Mouse (Mus musculus): ENCODE data around the gene Fastkd5. TPM values are rescaled to one million over a fixed set of nuclear protein-coding genes. Genes with fewer than 3 reads are reported as not detected.
"Not testable (repeated sequence)": the region's sequence is repeated elsewhere in the genome, so short reads cannot be mapped to it uniquely, and the experiment has no call there.

Fastkd5 gene
- 10 to 100 TPM in 3 of 4 experiments, 1 to 10 TPM in 1; 8.5 to 13.6 (median 11.8) TPM for total RNA-seq (2022)

- peak; percentile 85 for DNase-seq
These were observed at the start of gene Fastkd5, which contains the start of gene Ubox5 for GRCm38 (mm10) chr2:130629839-130630203. TSS of gene Fastkd5 (minus strand) at chr2:130630027. TSS of gene Ubox5 (minus strand) at chr2:130630038.

- DNase-seq, result no peak
These were observed 49.3 kb upstream of the Fastkd5 start for GRCm38 (mm10) chr2:130679154-130679553.

- DNase-seq, result peak; percentile 31
These were observed 47.4 kb upstream of the Fastkd5 start for GRCm38 (mm10) chr2:130677211-130677610.

GRCm38 (mm10) chr2:130667559-130667958 lies 37.7 kb upstream of the Fastkd5 start, which contains the start of gene Itpa:
TSS of gene Itpa (plus strand) at chr2:130667610.
- peak; percentile 84 for DNase-seq

- peak; percentile 89 for DNase-seq
These were observed 34.4 kb upstream of the Fastkd5 start, which contains the start of gene Ddrgk1 for GRCm38 (mm10) chr2:130664102-130664701. TSS of gene Ddrgk1 (minus strand) at chr2:130664659.

GRCm38 (mm10) chr2:130663342-130663741 lies 33.5 kb upstream of the Fastkd5 start:
- DNase-seq, result no peak

- no peak for DNase-seq
These were observed 28.7 kb upstream of the Fastkd5 start for GRCm38 (mm10) chr2:130658530-130658929.

GRCm38 (mm10) chr2:130657541-130657940 lies 27.7 kb upstream of the Fastkd5 start:
- DNase-seq, result no peak

- no peak for DNase-seq
These were observed 26.7 kb upstream of the Fastkd5 start for GRCm38 (mm10) chr2:130656536-130656935.

- DNase-seq, result no peak
These were observed 26.0 kb upstream of the Fastkd5 start for GRCm38 (mm10) chr2:130655660-130656339.

GRCm38 (mm10) chr2:130653760-130654159 lies 23.9 kb upstream of the Fastkd5 start:
- DNase-seq, result no peak

- DNase-seq, result no peak
These were observed 23.5 kb upstream of the Fastkd5 start for GRCm38 (mm10) chr2:130653303-130653702.

GRCm38 (mm10) chr2:130649028-130649427 lies 19.2 kb upstream of the Fastkd5 start:
- DNase-seq, result not testable (repeated sequence)

- no peak for DNase-seq
These were observed 15.4 kb upstream of the Fastkd5 start for GRCm38 (mm10) chr2:130645198-130645597.

GRCm38 (mm10) chr2:130642684-130643369 lies 13.0 kb upstream of the Fastkd5 start, which contains the start of gene Lzts3:
TSS of gene Lzts3 (minus strand) at chr2:130642803.
- DNase-seq, result peak; percentile 88

GRCm38 (mm10) chr2:130642197-130642660 lies 12.4 kb upstream of the Fastkd5 start:
- DNase-seq, result no peak

- no peak for DNase-seq
These were observed 11.7 kb upstream of the Fastkd5 start for GRCm38 (mm10) chr2:130641351-130642025.

- DNase-seq, result no peak
These were observed 9.4 kb upstream of the Fastkd5 start for GRCm38 (mm10) chr2:130639276-130639675.

- DNase-seq, result no peak
These were observed 8.3 kb upstream of the Fastkd5 start for GRCm38 (mm10) chr2:130638101-130638611.

GRCm38 (mm10) chr2:130635847-130636246 lies 6.0 kb upstream of the Fastkd5 start:
- no peak for DNase-seq

GRCm38 (mm10) chr2:130634739-130635411 lies 5.0 kb upstream of the Fastkd5 start:
- no peak for DNase-seq

All from adrenal gland, adult 8-10 months (tissue).